Mouse (Mus musculus) liver, embryonic 16.5 days (tissue): ENCODE results near the gene Gm20683. TPM values are rescaled to one million over a fixed set of nuclear protein-coding genes. Genes with fewer than 3 reads are reported as not detected.

ENCODE experiments used
- ATAC-seq: fragments of 200-750 bp; cut with Nextera tagmentation; 2 replicates; pipeline ENCODE4 v1.8.0; 2017; ENCODE audit warnings: low read depth, mild to moderate bottlenecking, moderate number of reproducible peaks, moderate library complexity
- H3K27ac ChIP-seq: fragments of 300-500 bp; sonication (generic); 2 replicates; pipeline ENCODE4 v1.5.1; 2014; ENCODE audit warnings: mild to moderate bottlenecking, low read length
- H3K27me3 ChIP-seq: fragments of 300-500 bp; sonication (generic); 2 replicates; pipeline ENCODE4 v1.6.1; 2014; ENCODE audit warnings: low read depth, low read length, mixed read lengths; ENCODE audit not compliant: control insufficient read depth, insufficient read depth
- H3K36me3 ChIP-seq: fragments of 300-500 bp; sonication (generic); 2 replicates; pipeline ENCODE4 v1.6.1; 2014; ENCODE audit warnings: mild to moderate bottlenecking; ENCODE audit not compliant: control insufficient read depth, insufficient read depth
- H3K4me1 ChIP-seq: fragments of 300-500 bp; sonication (generic); 2 replicates; pipeline ENCODE4 v1.6.1; 2014; ENCODE audit warnings: low read depth, low read length, mixed read lengths; ENCODE audit not compliant: control insufficient read depth
- H3K4me2 ChIP-seq: fragments of 300-500 bp; sonication (generic); 2 replicates; pipeline ENCODE4 v1.6.1; 2014; ENCODE audit warnings: low read depth, low read length, mixed read lengths
- H3K4me3 ChIP-seq: fragments of 300-500 bp; sonication (generic); 2 replicates; pipeline ENCODE4 v1.5.1; 2014; ENCODE audit warnings: low read depth, mild to moderate bottlenecking, low read length
- H3K9ac ChIP-seq: fragments of 300-500 bp; sonication (generic); 2 replicates; pipeline ENCODE4 v1.6.1; 2014; ENCODE audit warnings: low read depth, low read length
- H3K9me3 ChIP-seq: fragments of 300-500 bp; sonication (generic); replicated peaks from 2 replicates; pipeline ENCODE4 v1.6.1; 2016; ENCODE audit warnings: low read length; ENCODE audit not compliant: control insufficient read depth
- WGBS: fragments of 180-500 bp; shearing (Covaris S2); extraction: QIAGEN DNeasy Blood & Tissue Kit; methylation state at CpG from one replicate; pipeline ENCODE4 v1.1.7; 2014; ENCODE audit not compliant: insufficient replicate concordance; 5-methylcytosine and 5-hydroxymethylcytosine counted together
- polyA plus RNA-seq: library from polyadenylated mRNA; unstranded; fragments of >200 nt; fragmentation: Nextera tagmentation; extraction: Ambion mirVana; gene quantifications from 2 replicates; pipeline ENCODE4 v1.2.1, GENCODE M21; 2015

The Gm20683 gene
- polyA plus RNA-seq, 1 experiment from 2014 or later = 0.65 TPM

DNA sequence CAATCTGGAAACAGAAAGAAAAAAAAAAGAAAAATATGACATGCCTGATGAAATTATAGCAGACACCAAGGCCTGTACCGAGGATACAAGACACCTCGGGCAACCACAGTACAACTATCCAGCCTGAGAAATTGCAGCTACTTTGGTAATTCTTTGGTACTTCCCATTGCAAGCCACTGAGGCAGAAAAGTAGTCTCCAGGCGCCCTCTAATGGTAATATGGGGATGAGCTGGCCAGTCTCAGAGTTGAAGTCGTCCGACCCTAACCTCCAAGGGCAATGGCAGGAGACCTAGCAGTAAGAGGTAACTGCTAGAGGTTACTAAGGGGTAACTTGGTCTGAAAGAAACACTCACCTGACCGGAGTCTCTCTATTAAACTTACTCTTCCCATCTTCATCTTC lies 40.5 kb downstream of the Gm20683 start:
- Histone ChIP-seq H3K9ac (no peak overlapping the region), H3K4me1 (peaks cover 11% of the 10 kb centered on the region), H3K4me2 (no peak overlapping the region), H3K9me3 (no peaks in the 10 kb centered on the region), H3K27me3 (peaks cover 15% of the 10 kb centered on the region), H3K27ac (no peak overlapping the region), H3K36me3 (no peaks in the 10 kb centered on the region), H3K4me3 (no peak overlapping the region)
- WGBS = 3% methylated on average over 6 of the region's 6 CpGs
- ATAC-seq = no peak

DNA sequence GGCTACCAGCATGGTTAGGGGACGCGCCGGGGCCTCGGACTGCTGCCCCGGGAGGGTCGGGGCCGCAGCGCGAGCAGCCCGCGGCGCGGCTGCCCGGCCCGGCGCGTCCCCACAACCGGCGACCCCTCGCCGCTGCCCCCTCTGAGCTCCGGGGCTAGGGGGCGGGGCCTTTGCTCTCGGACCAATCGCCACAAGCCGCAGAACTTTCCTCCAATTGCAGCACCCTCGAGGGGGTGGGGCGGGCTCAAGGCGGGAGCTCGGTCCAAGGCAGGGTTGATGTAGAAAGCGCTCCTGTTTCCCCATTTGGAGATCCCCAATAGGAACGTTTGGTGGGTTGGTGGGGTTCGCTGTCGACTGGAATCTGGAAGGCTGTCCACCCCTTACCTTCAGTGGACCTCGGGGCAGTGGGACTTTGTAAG lies 44.6 kb downstream of the Gm20683 start, which contains the start of gene Metrn:
Metrn (minus strand) TSS at position 186 of the 419 bp plus-strand sequence.
- ATAC-seq = peak; percentile 80
- Histone ChIP-seq H3K4me1 (peaks cover 29% of the 10 kb centered on the region), H3K36me3 (no peaks in the 10 kb centered on the region), H3K4me3 (peak within 1 kb of the TSS; percentile 86), H3K4me2 (peak within 1 kb of the TSS; percentile 94), H3K27me3 (peaks cover 5% of the 10 kb centered on the region), H3K27ac (peak within 1 kb of the TSS; percentile 27; the same call in 1 of the 2 replicates), H3K9ac (peak within 1 kb of the TSS; percentile 74), H3K9me3 (no peaks in the 10 kb centered on the region)
- WGBS = under 1% methylated on average over 28 of the region's 35 CpGs

DNA sequence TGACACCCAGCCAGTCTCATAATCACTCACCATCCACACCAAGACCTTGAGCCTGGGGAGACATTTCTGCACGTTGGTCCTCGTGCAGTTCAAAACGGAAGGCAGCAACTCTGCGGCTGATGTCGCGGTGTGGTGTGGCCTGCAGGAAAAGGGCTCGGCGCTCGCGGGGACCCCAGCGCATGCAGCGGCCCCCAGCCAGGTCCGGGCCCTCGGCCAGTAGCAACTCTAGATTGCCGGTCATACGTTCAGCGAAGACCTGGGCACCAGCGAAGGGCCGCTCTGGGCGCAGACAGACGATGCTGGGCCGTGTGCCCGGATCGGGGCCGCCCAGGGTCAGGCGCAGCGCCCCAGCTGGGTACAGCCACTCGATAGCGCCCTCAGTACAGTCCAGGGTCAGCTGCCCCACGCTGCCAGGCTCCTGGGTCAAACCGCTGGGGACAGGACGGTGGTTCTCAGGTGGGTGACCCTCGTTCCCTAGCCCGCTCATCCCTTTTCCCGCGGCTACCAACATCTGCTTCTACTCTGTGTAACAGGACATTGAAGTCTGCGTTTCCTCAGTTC lies 45.3 kb downstream of the Gm20683 start:
- Histone ChIP-seq H3K4me2 (peak overlapping the region; percentile 94), H3K9ac (peak overlapping the region; percentile 74), H3K4me3 (peak overlapping the region; percentile 86), H3K9me3 (no peaks in the 10 kb centered on the region), H3K27me3 (peaks cover 2% of the 10 kb centered on the region; the same call in 1 of the 2 replicates), H3K36me3 (no peaks in the 10 kb centered on the region), H3K27ac (no peak overlapping the region), H3K4me1 (peaks cover 32% of the 10 kb centered on the region)
- ATAC-seq = 0 out of 2 replicates have a peak, but pooled peaks have one; percentile 7
- WGBS = 1% methylated on average over 37 of the region's 37 CpGs

- H3K4me1 ChIP-seq = peaks cover 38% of the 10 kb centered on the region
- no peak for ATAC-seq
- H3K27ac ChIP-seq = no peak within 1 kb of the TSS
- no peaks in the 10 kb centered on the region for H3K36me3 ChIP-seq
- H3K9ac ChIP-seq = peak within 1 kb of the TSS; percentile 74
- H3K27me3 ChIP-seq = no peaks in the 10 kb centered on the region
- H3K4me3 ChIP-seq = peak within 1 kb of the TSS; percentile 86
- peak within 1 kb of the TSS; percentile 94 for H3K4me2 ChIP-seq
- no peaks in the 10 kb centered on the region for H3K9me3 ChIP-seq
- WGBS = 45% methylated on average over 6 of the region's 6 CpGs
Observed at GRCm38 (mm10) chr17:25795609-25796092, 45.9 kb downstream of the Gm20683 start, which contains the start of gene AC134908.4. AC134908.4 (minus strand) TSS chr17:25795659.

- Histone ChIP-seq H3K4me1 (peaks cover 38% of the 10 kb centered on the region), H3K36me3 (no peaks in the 10 kb centered on the region), H3K27ac (no peak overlapping the region), H3K4me3 (no peak overlapping the region), H3K4me2 (no peak overlapping the region), H3K9ac (no peak overlapping the region), H3K9me3 (no peaks in the 10 kb centered on the region), H3K27me3 (no peaks in the 10 kb centered on the region)
- no peak for ATAC-seq
- 84% methylated on average over 17 of the region's 17 CpGs for WGBS
Observed at GRCm38 (mm10) chr17:25794998-25795397, 46.6 kb downstream of the Gm20683 start.

GRCm38 (mm10) chr17:25794197-25794596 lies 47.4 kb downstream of the Gm20683 start:
- no peak overlapping the region for H3K9ac ChIP-seq
- H3K4me2 ChIP-seq = no peak overlapping the region
- H3K27ac ChIP-seq = no peak overlapping the region
- no peaks in the 10 kb centered on the region for H3K36me3 ChIP-seq
- no peaks in the 10 kb centered on the region for H3K9me3 ChIP-seq
- H3K4me1 ChIP-seq = peaks cover 38% of the 10 kb centered on the region
- H3K4me3 ChIP-seq = no peak overlapping the region
- WGBS = 72% methylated on average over 13 of the region's 13 CpGs
- H3K27me3 ChIP-seq = no peaks in the 10 kb centered on the region
- ATAC-seq = no peak

- H3K4me2 ChIP-seq = peak within 1 kb of the TSS; percentile 91
- no peaks in the 10 kb centered on the region for H3K9me3 ChIP-seq
- H3K27me3 ChIP-seq = no peaks in the 10 kb centered on the region
- WGBS = 1% methylated on average over 14 of the region's 14 CpGs
- H3K9ac ChIP-seq = peak within 1 kb of the TSS; percentile 78
- peak within 1 kb of the TSS; percentile 92 for H3K27ac ChIP-seq
- ATAC-seq = peak; percentile 57
- peaks cover 38% of the 10 kb centered on the region for H3K4me1 ChIP-seq
- H3K36me3 ChIP-seq = no peaks in the 10 kb centered on the region
- H3K4me3 ChIP-seq = peak within 1 kb of the TSS; percentile 86
Observed at GRCm38 (mm10) chr17:25792615-25793014, 48.9 kb downstream of the Gm20683 start, which contains the start of gene Fam173a. Fam173a (minus strand) TSS chr17:25792901.

- Histone ChIP-seq H3K27ac (peak overlapping the region; percentile 92), H3K27me3 (no peaks in the 10 kb centered on the region), H3K4me3 (peak overlapping the region; percentile 86), H3K4me2 (peak overlapping the region; percentile 91), H3K36me3 (no peaks in the 10 kb centered on the region), H3K9me3 (no peaks in the 10 kb centered on the region), H3K4me1 (peaks cover 33% of the 10 kb centered on the region), H3K9ac (peak overlapping the region; percentile 78)
- WGBS = under 1% methylated on average over 45 of the region's 45 CpGs
- ATAC-seq = peak; percentile 66
Observed at GRCm38 (mm10) chr17:25791843-25792527, 49.6 kb downstream of the Gm20683 start.
